Mouse (Mus musculus): ENCODE data around the gene Hepacam. TPM values are rescaled to one million over a fixed set of nuclear protein-coding genes. Genes with fewer than 3 reads are reported as not detected.
A peak's percentile ranks its signal among the peaks of the same experiment; 100 is the strongest.

Hepacam gene
- total and polyA plus RNA-seq, 3 experiments: 0.13 TPM; not detected in 2

DNA sequence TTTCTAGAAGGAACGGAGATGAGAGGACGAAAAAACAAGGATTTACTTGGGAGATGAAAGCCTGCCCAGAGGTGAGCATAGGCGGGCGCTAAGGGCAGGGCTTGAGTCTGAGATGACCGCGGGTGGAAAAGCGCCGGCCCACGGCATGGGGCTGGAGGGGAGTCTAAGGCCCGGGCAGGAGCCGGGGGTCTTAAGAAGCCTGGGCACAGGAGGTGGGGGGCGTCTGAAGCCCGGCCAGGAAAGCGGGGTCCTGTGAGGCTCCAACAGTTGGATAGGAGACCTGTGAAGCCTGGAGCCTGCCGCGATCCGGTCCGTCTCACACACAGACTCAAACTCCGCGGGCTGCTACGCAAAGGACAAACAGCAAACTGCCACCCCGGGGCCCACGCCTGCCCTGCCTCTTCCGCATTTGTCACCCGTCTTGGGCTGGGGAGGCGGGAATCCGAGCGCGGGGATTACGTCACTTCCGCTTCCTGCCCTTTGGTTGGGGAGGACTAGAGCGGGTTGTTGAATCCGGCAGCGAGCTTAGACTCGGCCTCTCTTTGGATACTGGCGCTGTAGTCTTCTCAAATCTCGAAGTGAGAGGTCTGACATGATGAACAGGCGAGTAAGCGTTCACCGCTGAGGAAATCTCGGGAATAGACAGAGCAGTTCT is 19.0 kb upstream of the Hepacam start, which contains the start of gene Ccdc15:
Gene Ccdc15, minus strand, starts transcription at position 445 of the 655 bp plus-strand sequence.
- Histone ChIP-seq H3K4me3 (replicated peaks in 1 of 3; ENCODE audit: low read depth in 2 of 3, low read length in 2 of 3, poor library complexity in 1 of 3) (peak within 1 kb of the TSS; percentile 78 to 88 (median 79)), H3K27me3 (replicated peaks) (no peaks in the 10 kb centered on the region), H3K36me3 (replicated peaks in 1 of 2; ENCODE audit: control insufficient read depth in 1 of 2, insufficient read depth in 1 of 2, low read length in 1 of 2) (peaks cover 0 to 18% of the 10 kb centered on the region in 2 experiments), H3K27ac (ENCODE audit: insufficient read depth, low read depth) (no peak within 1 kb of the TSS), H3K79me2 (replicated peaks; ENCODE audit: control insufficient read depth, extremely low read depth, insufficient read depth, poor library complexity, severe bottlenecking) (no peaks in the 10 kb centered on the region; the same call in 1 of the 2 replicates), H3K4me2 (ENCODE audit: insufficient read depth, low read depth, poor library complexity, severe bottlenecking) (peak within 1 kb of the TSS; percentile 76), H3K9ac (ENCODE audit: insufficient read depth, low read depth) (peak within 1 kb of the TSS; percentile 97), H3K9me3 (replicated peaks; ENCODE audit: low read length) (no peaks in the 10 kb centered on the region), H3K4me1 (ENCODE audit: control insufficient read depth in 1 of 2, insufficient read depth in 2 of 2) (peaks cover 2 to 10% of the 10 kb centered on the region in 2 experiments; a peak in 3 of 4 replicates)
- in situ Hi-C loops (cut with MboI; ENCODE audit: low pct_ligation_motif_present, low pct_unique_long_range_greater_than_20kb, low sequenced_read_pairs): no loop called here
- dilution Hi-C loops (cut with MboI; ENCODE audit: extremely low pct_ligation_motif_present, extremely low pct_unique_long_range_greater_than_20kb, low sequenced_read_pairs): no loop called here
- TF ChIP-seq ZNF384 (IDR thresholded peaks at IDR 0.05; ENCODE audit: low read depth, low read length) (no peak), MAZ (IDR thresholded peaks at IDR 0.05; ENCODE audit: low read depth, low read length) (peak; percentile 47; the same call in 1 of the 2 replicates), MAX (IDR thresholded peaks at IDR 0.05; ENCODE audit: low read length) (peak; percentile 62; the same call in 1 of the 2 replicates), SMC3 (IDR thresholded peaks at IDR 0.05; ENCODE audit: low read depth, low read length) (no peak), MXI1 (IDR thresholded peaks at IDR 0.05; ENCODE audit: low read depth, low read length) (peak; percentile 91), E2F4 (IDR thresholded peaks at IDR 0.05; ENCODE audit: insufficient replicate concordance, low read depth, low read length) (peak; percentile 95; the same call in 1 of the 2 replicates), MYC (IDR thresholded peaks at IDR 0.05; ENCODE audit: low read depth, low read length) (0 out of 2 replicates have a peak, but pooled peaks have one; percentile 71), HCFC1 (IDR thresholded peaks at IDR 0.05; ENCODE audit: low read depth, low read length) (peak; percentile 82), PAX5 (IDR thresholded peaks at IDR 0.05; ENCODE audit: low read length) (no peak), TCF12 (IDR thresholded peaks at IDR 0.05; ENCODE audit: low read depth, low read length) (peak; percentile 93), NRF1 (IDR thresholded peaks at IDR 0.05; ENCODE audit: low read depth, low read length) (no peak; the same call in 1 of the 2 replicates), POLR2AphosphoS2 (IDR thresholded peaks at IDR 0.05; ENCODE audit: low read depth, low read length) (peak; percentile 73; the same call in 1 of the 2 replicates), JUND (conservative IDR thresholded peaks at IDR 0.05; ENCODE audit: low read depth, low read length) (peak; percentile 80), TBP (conservative IDR thresholded peaks at IDR 0.05; ENCODE audit: low read depth, low read length) (peak; percentile 87), CTCF (conservative IDR thresholded peaks at IDR 0.05 in 1 of 2, IDR thresholded peaks at IDR 0.05 in 1 of 2; ENCODE audit: low read depth in 2 of 2, low read length in 2 of 2) (no peak), ELF1 (IDR thresholded peaks at IDR 0.05; ENCODE audit: low read depth, low read length) (peak; percentile 99), POLR2A (IDR thresholded peaks at IDR 0.05; ENCODE audit: low read depth, low read length) (peak; percentile 98), NELFE (IDR thresholded peaks at IDR 0.05; ENCODE audit: low read depth, low read length) (peak; percentile 95), ZKSCAN1 (IDR thresholded peaks at IDR 0.05; ENCODE audit: borderline replicate concordance, low read depth, low read length) (no peak), JUN (IDR thresholded peaks at IDR 0.05; ENCODE audit: insufficient read depth, low read depth, low read length) (peak; percentile 70), MEF2A (IDR thresholded peaks at IDR 0.05; ENCODE audit: borderline replicate concordance, low read depth, low read length) (0 out of 2 replicates have a peak, but pooled peaks have one; percentile 52), SIN3A (IDR thresholded peaks at IDR 0.05; ENCODE audit: low read length) (peak; percentile 90), IRF4 (IDR thresholded peaks at IDR 0.05; ENCODE audit: low read depth, low read length) (no peak), ZMIZ1 (IDR thresholded peaks at IDR 0.05; ENCODE audit: low read depth, low read length) (peak; percentile 89; the same call in 1 of the 2 replicates), KAT2A (IDR thresholded peaks at IDR 0.05; ENCODE audit: insufficient replicate concordance, low read length) (0 out of 2 replicates have a peak, but pooled peaks have one; percentile 62), ETS1 (conservative IDR thresholded peaks at IDR 0.05; ENCODE audit: low read depth, low read length) (no peak)
- DNase-seq (ENCODE audit: extremely low read depth): peak; percentile 99

All from CH12.LX (cell line).